Mouse (Mus musculus): ENCODE measurements at regions not wholly inside any gene's neighbourhood (a gene's known extent, or its start where the extent isn't known, plus 50 kb on each side); places are given as distances from the start of the nearest gene placed in this dataset.

GRCm38 (mm10) chr14:94427611-94428186, 537.2 kb upstream of the Pcdh9 start:
- H3K4me3 ChIP-seq (ENCODE audit: low read length): no peak overlapping the region

More at GRCm38 (mm10) chr14:94427611-94428186, 537.2 kb upstream of the Pcdh9 start:
- Histone ChIP-seq H3K9ac (ENCODE audit: low read depth, low read length) (no peak overlapping the region), H3K27ac (ENCODE audit: low read depth, low read length) (no peak overlapping the region), H3K4me1 (ENCODE audit: control insufficient read depth, insufficient read depth, low read length) (no peaks in the 10 kb centered on the region), H3K9me3 (ENCODE audit: control insufficient read depth, low read length) (no peaks in the 10 kb centered on the region), H3K4me2 (replicated peaks; ENCODE audit: low read depth, low read length) (no peak overlapping the region), H3K36me3 (ENCODE audit: control insufficient read depth, insufficient read depth, low read length) (no peaks in the 10 kb centered on the region), H3K27me3 (ENCODE audit: control insufficient read depth, insufficient read depth, low read length) (no peaks in the 10 kb centered on the region)
- ATAC-seq (ENCODE audit: low FRiP score, low TSS enrichment): no peak
- 77% methylated on average over 1 of the region's 1 CpGs for WGBS
